Mouse (Mus musculus): ENCODE measurements at regions not wholly inside any gene's neighbourhood (a gene's known extent, or its start where the extent isn't known, plus 50 kb on each side); places are given as distances from the start of the nearest gene placed in this dataset.
A peak's percentile ranks its signal among the peaks of the same experiment; 100 is the strongest.

DNA sequence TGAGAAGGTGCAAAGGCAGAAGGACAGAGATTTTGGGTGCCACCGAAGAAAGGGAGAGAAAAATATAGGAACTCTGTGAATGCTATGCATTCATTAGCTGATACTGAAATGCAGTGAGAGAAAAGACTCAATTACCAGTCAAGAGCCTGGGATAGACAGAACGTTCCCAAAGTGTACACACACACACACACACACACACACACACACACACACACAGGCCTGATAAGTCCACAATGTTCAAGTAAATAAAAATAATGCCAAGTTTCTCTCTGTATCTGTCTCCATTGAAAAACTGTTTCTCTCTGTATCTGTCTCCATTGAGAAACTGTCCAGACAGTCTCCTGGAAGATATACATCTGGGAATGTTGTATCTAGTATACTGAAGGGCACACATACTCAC lies 124.1 kb downstream of the Hlx start:
- no peak for DNase-seq (ENCODE audit: extremely low read depth, insufficient read length, low spot score)

DNA sequence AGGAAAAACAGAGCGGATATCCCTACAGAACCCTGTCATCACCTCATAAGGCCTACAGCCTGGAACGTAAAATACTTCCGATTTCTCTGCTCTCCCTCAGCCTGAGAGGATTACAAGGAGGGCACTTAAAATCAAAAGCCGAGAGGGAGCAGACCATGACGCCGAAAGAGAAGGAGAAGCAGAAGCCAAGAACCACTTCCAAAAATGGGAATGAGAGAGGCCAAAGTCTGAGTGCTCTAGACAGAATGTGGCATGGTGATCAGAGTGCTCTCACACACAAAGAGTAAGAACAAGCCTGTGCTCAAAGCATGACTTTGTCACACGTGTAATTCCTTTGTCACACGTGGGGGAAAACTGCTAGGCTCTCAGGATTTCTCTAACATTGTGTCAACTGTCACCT lies 125.9 kb downstream of the Hlx start:
- DNase-seq (ENCODE audit: extremely low read depth, insufficient read length, low spot score): no peak

DNA sequence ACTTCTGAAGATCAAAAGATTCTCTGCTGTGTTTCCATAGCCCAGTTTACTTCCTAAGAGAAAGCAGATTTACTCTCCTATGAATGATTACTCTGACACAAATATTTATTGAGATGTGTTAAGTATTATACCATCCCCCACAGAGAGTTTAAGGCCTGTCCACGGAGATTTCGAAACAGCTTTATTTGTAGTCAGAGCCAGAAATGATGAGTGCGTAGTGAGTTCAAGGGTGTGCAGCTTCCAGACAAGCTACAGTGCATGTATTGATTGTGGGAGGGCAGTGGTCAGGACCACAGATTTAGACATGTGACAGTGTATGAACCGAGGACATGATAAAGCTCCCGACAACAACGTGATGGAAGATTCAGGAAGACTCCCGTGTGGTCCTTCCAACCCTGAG lies 126.8 kb downstream of the Hlx start:
- DNase-seq (ENCODE audit: extremely low read depth, insufficient read length, low spot score): no peak

DNA sequence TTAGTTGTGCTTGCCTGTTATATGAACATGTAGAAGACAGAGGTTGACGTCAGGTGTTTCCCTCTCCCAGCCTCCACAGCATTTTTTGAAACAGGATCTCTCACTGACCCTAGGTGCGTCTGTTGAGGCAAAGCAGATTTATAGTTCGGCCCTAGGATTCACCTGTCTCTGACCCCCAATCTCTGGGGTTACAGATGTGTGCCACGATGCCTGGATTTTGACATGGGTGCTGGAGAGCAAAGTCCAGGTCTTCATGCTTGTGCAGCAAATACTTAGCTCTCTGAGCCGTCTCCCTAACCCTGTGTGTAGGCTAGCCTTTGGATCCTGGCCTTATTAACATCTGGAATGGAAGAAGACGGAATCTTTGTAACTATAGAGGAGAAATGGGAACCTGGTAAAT lies 129.3 kb downstream of the Hlx start:
- DNase-seq (ENCODE audit: extremely low read depth, insufficient read length, low spot score): no peak

DNA sequence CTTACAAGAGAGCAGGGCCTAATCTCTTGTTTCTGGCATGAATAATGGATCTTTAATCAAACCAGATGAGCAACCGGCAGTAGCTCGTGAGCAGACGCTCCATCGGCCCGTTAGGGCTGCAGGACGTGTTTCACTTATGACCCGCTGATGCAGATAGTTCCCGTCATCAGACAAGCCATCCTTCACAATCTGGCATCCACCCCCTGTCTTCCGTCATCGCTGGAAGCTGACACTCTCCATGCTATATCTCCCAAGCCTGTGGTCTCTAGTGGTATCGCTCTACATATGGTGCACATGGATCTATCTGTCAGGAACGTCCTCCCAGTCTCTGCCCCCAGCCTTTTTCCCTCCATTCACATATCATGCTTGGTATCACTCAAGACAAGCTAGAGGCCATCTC lies 137.0 kb downstream of the Hlx start:
- no peak for DNase-seq (ENCODE audit: extremely low read depth, insufficient read length, low spot score)

DNA sequence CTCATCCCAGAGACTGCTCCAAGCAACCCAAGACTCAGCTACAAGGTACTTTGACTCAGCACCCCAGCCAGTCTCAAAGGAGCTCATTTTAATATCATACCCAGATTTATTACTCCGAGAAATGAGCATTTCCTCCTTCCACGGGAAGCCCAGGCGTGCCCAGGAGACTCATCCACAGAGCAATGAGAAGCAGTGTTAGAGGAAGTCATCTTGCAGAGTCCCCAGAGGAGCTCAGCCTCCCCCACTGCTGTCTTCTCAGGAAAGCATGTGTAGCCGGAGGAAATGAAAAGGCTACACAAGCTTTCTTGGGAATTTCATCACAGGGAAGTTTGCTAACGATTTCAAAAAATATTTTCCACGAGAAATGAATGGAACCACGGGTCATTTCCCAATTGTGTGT lies 141.8 kb downstream of the Hlx start:
- DNase-seq (ENCODE audit: extremely low read depth, insufficient read length, low spot score): no peak

GRCm38 (mm10) chr1:184589277-184589676 lies 143.1 kb downstream of the Hlx start:
- no peak for DNase-seq (ENCODE audit: extremely low read depth, insufficient read length, low spot score)

DNA sequence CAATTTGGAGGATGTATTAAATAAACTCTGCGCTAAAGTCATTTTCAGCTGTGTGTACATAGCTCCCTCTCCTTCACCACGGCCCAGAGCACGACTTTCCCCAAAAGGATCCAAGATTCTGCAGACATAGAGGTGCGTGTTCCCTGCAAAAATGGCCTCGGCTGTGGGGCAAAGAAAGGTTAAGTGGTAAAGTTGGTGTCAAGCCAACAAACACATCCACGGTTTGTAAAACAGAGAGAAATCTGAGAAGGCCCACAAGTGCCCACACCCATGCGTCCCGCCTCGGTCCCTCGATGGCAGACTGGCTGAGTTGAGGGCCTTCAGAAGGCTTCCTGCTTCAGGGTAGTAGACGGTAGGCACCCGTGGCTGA lies 147.9 kb downstream of the Hlx start:
- no peak for DNase-seq (ENCODE audit: extremely low read depth, insufficient read length, low spot score)

GRCm38 (mm10) chr1:184583751-184584504 lies 148.5 kb downstream of the Hlx start:
- DNase-seq (ENCODE audit: extremely low read depth, insufficient read length, low spot score): no peak

DNA sequence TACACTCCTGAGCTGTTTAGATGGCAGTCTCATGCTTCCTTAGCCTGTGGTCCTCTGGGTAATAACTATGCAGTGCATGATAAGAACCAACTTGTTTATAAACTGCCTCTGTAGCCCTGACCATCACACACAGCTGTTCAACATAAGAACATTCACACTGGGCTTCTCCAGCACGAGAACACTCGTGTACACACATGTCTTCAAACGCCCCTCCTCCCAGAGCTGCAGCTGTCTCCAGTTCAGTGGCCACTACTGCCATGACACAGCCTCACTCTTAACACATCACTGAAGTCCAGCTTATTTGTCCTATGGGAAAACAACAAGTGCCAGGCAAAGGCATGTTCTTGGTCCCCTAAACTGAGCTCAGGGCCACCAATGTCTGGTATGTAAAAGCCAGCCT lies 152.9 kb downstream of the Hlx start:
- DNase-seq (ENCODE audit: extremely low read depth, insufficient read length, low spot score): no peak

DNA sequence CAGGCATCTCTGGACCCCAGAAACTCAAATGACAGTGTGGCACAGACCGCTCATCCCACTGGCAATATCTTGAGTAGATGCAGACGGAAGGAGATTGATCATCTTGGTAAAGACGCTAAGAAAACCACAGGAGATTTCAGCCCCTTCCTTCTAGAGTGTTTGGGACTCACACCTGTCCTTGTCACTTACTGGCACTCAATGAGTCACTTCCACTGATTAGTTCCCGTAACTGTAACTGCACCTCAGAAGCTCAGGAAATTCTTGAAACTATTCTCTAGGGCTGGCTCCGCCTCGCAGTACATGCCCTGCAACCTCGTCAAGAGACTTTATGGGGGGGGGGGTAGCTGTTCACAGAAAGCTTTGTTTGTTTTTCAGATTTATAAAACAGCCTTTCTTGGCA lies 155.9 kb downstream of the Hlx start:
- no peak for DNase-seq (ENCODE audit: extremely low read depth, insufficient read length, low spot score)

DNA sequence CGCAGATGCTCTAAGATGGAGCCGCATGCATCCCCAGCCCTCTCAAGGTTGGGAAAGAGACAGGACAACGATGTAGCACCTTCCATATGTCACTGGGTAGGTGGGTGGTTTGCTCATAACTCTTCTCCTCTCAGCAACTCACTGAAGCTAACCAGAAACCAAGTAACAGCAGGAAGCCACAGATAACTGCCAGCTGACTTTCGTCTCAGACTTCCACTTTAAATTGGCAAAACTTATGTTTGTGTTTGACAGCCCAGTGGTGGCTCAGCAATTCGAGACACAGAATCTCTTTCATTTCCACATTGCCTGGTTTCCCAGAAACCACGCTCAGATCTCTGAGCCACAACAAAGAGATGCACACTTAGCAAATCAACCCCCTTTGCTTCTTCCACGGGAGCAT lies 159.1 kb downstream of the Hlx start:
- no peak for DNase-seq (ENCODE audit: extremely low read depth, insufficient read length, low spot score)

- DNase-seq (ENCODE audit: extremely low read depth, insufficient read length, low spot score): no peak
Observed at GRCm38 (mm10) chr1:184570681-184571080, 161.7 kb downstream of the Hlx start.

- no peak for DNase-seq (ENCODE audit: extremely low read depth, insufficient read length, low spot score)
Observed at GRCm38 (mm10) chr1:184562926-184563325, 169.5 kb downstream of the Hlx start.

DNA sequence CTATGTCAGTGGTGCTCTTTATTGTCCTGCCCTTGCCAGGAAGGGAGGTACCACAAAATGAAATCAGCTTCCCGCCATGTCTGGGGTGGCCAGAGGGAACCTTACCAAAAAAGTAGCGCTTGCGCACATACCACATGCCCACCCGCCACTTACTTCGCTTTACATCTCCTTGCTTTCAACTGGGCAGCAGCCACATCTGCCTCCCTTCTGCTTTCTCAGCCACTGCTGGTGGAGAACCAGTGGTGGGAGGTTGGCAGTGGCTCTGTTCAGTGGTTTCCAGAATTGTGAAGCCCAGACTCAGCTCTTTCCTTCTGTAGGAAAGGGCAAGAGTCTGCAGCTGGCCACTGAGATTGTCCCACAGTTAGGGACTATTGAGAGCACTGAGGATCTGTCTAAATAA lies 170.2 kb downstream of the Hlx start:
- DNase-seq (ENCODE audit: extremely low read depth, insufficient read length, low spot score): no peak

GRCm38 (mm10) chr1:184559543-184559942 lies 172.9 kb downstream of the Hlx start:
- no peak for DNase-seq (ENCODE audit: extremely low read depth, insufficient read length, low spot score)

GRCm38 (mm10) chr1:184553791-184554190 lies 178.6 kb downstream of the Hlx start:
- DNase-seq (ENCODE audit: extremely low read depth, insufficient read length, low spot score): no peak

GRCm38 (mm10) chr1:184550491-184550890 lies 181.9 kb downstream of the Hlx start:
- no peak for DNase-seq (ENCODE audit: extremely low read depth, insufficient read length, low spot score)

DNA sequence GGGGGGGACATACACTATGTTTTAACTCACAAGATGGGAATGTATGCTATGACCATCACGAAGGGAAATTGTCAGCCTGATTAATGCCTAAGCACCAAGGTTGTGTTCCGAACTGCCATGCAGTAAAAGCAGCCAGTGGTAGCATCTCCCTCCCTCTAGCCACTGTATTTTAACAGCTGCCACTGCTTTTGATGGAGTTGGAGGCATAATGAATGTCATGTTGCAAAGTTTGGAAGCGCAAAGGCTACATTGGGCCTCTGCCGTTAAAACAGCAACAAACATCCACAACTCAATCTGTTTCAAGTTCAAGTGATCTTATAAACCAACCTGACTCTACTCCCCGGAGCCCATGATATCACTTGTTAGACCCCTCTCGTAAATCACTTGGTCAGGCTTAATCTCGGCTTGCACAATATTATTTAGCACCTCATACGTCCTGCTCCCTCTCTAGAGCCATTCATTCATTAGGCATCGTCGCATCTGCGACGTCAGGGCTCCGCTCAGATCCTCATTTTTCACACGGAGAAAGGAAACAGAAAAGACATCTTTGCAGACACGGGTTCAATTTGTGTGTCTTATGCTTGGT lies 184.7 kb downstream of the Hlx start:
- DNase-seq (ENCODE audit: extremely low read depth, insufficient read length, low spot score): no peak

DNA sequence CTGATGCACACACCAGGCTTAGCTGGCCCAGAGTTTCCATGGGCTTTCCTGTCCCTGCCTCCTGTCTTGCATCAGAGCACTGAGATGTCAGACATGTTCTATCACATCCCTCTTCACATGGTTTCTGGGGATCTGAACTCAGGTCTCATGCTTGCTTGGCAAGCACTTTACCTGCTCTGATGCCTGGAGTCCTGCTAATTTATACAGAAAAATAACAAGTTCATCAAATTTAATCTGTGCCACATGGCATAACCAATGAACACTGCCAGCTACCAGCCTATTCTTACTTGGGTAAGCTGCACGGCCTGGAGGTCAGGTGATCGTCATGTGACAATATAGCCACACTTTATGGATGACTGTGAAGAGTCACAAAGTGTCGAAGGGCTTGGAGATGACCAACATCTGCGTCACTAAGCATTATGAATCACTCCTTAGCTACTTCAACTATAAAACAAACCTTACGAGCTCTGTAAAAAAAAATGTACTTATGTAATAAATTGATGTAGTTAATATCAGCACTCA lies 186.2 kb downstream of the Hlx start:
- DNase-seq (ENCODE audit: extremely low read depth, insufficient read length, low spot score): peak; percentile 36

DNA sequence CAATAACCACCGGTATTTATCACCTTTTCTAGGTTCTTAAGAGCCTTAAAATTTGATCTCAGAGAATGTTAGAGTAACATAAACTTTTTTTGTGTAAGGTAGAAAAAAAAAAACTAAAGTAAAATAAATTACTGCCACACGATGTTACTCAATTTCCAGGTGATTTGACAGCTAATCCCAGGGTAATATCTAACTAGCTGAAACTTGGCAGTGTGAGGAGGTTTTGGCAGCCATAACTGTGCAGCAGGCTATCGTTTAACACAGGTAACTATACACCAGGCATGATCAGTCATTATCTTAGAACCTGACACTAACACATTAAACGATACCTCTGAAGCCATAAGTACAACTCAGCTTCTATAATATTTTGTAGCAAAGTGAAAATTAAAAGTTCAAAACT lies 187.3 kb downstream of the Hlx start:
- no peak for DNase-seq (ENCODE audit: extremely low read depth, insufficient read length, low spot score)

DNA sequence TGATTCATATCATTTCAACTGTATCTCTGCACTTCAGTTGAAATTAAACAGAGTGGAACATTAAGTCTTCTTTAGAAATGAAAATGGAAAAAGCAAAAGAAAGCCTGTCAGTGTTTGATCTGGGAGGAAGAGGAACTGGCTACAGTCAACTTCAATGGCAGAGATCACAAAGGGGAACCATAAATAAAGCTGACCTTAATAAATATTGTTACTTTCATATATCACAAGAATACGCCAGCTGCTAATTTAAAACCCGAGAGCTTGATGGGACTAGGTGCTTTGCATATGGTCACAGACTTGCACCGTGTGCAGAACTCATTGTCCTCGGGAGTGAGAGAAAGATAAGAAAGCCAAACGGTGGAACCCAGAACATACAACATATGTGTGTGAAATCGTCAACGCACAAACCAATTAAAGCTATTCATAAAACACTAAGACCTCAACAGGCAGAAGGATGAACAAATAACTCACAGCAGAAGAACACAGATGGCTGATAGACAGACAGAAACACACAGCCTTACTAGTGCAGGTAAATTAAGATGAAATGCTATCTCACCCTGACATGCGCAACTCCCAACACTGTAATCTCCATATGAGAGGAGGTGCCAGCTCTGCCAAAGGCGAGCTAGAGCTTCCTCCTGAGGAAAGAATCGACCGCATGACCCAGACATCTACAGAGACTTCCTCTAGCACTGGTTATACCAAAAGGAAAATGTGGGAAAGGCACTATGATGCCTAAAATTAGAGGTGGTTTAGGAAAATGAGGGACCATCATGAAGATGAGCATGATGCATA lies 189.9 kb downstream of the Hlx start:
- no peak for DNase-seq (ENCODE audit: extremely low read depth, insufficient read length, low spot score)

Data from 3134 (cell line).